Mouse (Mus musculus): ENCODE results near the gene Rab27a. TPM values are rescaled to one million over a fixed set of nuclear protein-coding genes. Genes with fewer than 3 reads are reported as not detected.
A peak's percentile ranks its signal among the peaks of the same experiment; 100 is the strongest.

The Rab27a gene
- total and polyA plus RNA-seq, 2 experiments from 2014 or later = 2.7 to 6.4 TPM

- WGBS = under 1% methylated on average over 49 of the region's 49 CpGs
- no peak for TF ChIP-seq CTCF (IDR thresholded peaks at IDR 0.05)
- no peaks in the 10 kb centered on the region for H3K4me1 ChIP-seq (ENCODE audit: insufficient read depth, low read length)
- H3K9me3 ChIP-seq (ENCODE audit: low read length) = no peaks in the 10 kb centered on the region
- H3K27me3 ChIP-seq (ENCODE audit: insufficient read depth, low read length) = no peaks in the 10 kb centered on the region
- DNase-seq (ENCODE audit: low spot score) (peak; percentile 93), ATAC-seq (ENCODE audit: low FRiP score) (peak; percentile 90)
- peak overlapping the region; percentile 71 for H3K4me3 ChIP-seq (ENCODE audit: low read depth, low read length)
- H3K9ac ChIP-seq (replicated peaks; ENCODE audit: low read length, poor library complexity, severe bottlenecking) = peak overlapping the region; percentile 84
- H3K36me3 ChIP-seq (ENCODE audit: insufficient read depth, low read length) = peaks cover 4% of the 10 kb centered on the region; the same call in 1 of the 2 replicates
- peak overlapping the region; percentile 67 for H3K4me2 ChIP-seq (ENCODE audit: low read depth, low read length, poor library complexity, severe bottlenecking)
- peak overlapping the region; percentile 87 for H3K27ac ChIP-seq (ENCODE audit: low read depth, low read length)
Observed at GRCm38 (mm10) chr9:73039222-73039945, 5.3 kb upstream of the Rab27a start.

GRCm38 (mm10) chr9:73040080-73040479 is 4.6 kb upstream of the Rab27a start, which contains the start of gene Pigb:
TSS of gene Pigb (minus strand) at chr9:73040378.
- Histone ChIP-seq H3K36me3 (ENCODE audit: insufficient read depth, low read length) (0 out of 2 replicates have a peak, but pooled peaks cover 4% of the 10 kb centered on the region), H3K9me3 (ENCODE audit: low read length) (no peaks in the 10 kb centered on the region), H3K27ac (ENCODE audit: low read depth, low read length) (peak within 1 kb of the TSS; percentile 87), H3K9ac (replicated peaks; ENCODE audit: low read length, poor library complexity, severe bottlenecking) (peak within 1 kb of the TSS; percentile 84), H3K27me3 (ENCODE audit: insufficient read depth, low read length) (no peaks in the 10 kb centered on the region), H3K4me2 (ENCODE audit: low read depth, low read length, poor library complexity, severe bottlenecking) (peak within 1 kb of the TSS; percentile 67), H3K4me3 (ENCODE audit: low read depth, low read length) (peak within 1 kb of the TSS; percentile 71), H3K4me1 (ENCODE audit: insufficient read depth, low read length) (no peaks in the 10 kb centered on the region; the same call in 1 of the 2 replicates)
- no peak for ATAC-seq (ENCODE audit: low FRiP score)
- TF ChIP-seq CTCF (IDR thresholded peaks at IDR 0.05) = no peak
- DNase-seq (ENCODE audit: low spot score) = no peak
- WGBS = 31% methylated on average over 6 of the region's 6 CpGs

- Histone ChIP-seq H3K27me3 (ENCODE audit: insufficient read depth, low read length) (no peaks in the 10 kb centered on the region), H3K9ac (replicated peaks; ENCODE audit: low read length, poor library complexity, severe bottlenecking) (peak overlapping the region; percentile 76), H3K36me3 (ENCODE audit: insufficient read depth, low read length) (no peaks in the 10 kb centered on the region), H3K27ac (ENCODE audit: low read depth, low read length) (no peak overlapping the region; the same call in 1 of the 2 replicates), H3K4me2 (ENCODE audit: low read depth, low read length, poor library complexity, severe bottlenecking) (peak overlapping the region; percentile 86), H3K4me1 (ENCODE audit: insufficient read depth, low read length) (no peaks in the 10 kb centered on the region; the same call in 1 of the 2 replicates), H3K9me3 (ENCODE audit: low read length) (no peaks in the 10 kb centered on the region), H3K4me3 (ENCODE audit: low read depth, low read length) (peak overlapping the region; percentile 53)
- TF ChIP-seq CTCF (IDR thresholded peaks at IDR 0.05) = no peak
- 8% methylated on average over 7 of the region's 7 CpGs for whole genome bisulfite sequencing
- DNase-seq (ENCODE audit: low spot score) (no peak), ATAC-seq (ENCODE audit: low FRiP score) (no peak)
Observed at GRCm38 (mm10) chr9:73045204-73045603, 550 bp downstream of the Rab27a start.

GRCm38 (mm10) chr9:73045711-73046110 is 1.1 kb downstream of the Rab27a start:
- Histone ChIP-seq H3K36me3 (ENCODE audit: insufficient read depth, low read length) (no peaks in the 10 kb centered on the region), H3K4me3 (ENCODE audit: low read depth, low read length) (peak overlapping the region; percentile 53), H3K27me3 (ENCODE audit: insufficient read depth, low read length) (no peaks in the 10 kb centered on the region), H3K9ac (replicated peaks; ENCODE audit: low read length, poor library complexity, severe bottlenecking) (peak overlapping the region; percentile 76), H3K9me3 (ENCODE audit: low read length) (no peaks in the 10 kb centered on the region), H3K4me1 (ENCODE audit: insufficient read depth, low read length) (no peaks in the 10 kb centered on the region; the same call in 1 of the 2 replicates), H3K4me2 (ENCODE audit: low read depth, low read length, poor library complexity, severe bottlenecking) (peak overlapping the region; percentile 86), H3K27ac (ENCODE audit: low read depth, low read length) (no peak overlapping the region; the same call in 1 of the 2 replicates)
- DNase-seq (ENCODE audit: low spot score) = no peak
- 75% methylated on average over 10 of the region's 10 CpGs for WGBS
- TF ChIP-seq CTCF (IDR thresholded peaks at IDR 0.05) = no peak
- no peak for ATAC-seq (ENCODE audit: low FRiP score)

- no peaks in the 10 kb centered on the region for H3K36me3 ChIP-seq (ENCODE audit: insufficient read depth, low read length)
- H3K9ac ChIP-seq (replicated peaks; ENCODE audit: low read length, poor library complexity, severe bottlenecking) = no peak overlapping the region
- no peaks in the 10 kb centered on the region for H3K9me3 ChIP-seq (ENCODE audit: low read length)
- no peaks in the 10 kb centered on the region for H3K27me3 ChIP-seq (ENCODE audit: insufficient read depth, low read length)
- no peak overlapping the region for H3K4me3 ChIP-seq (ENCODE audit: low read depth, low read length)
- ATAC-seq (ENCODE audit: low FRiP score) (no peak), DNase-seq (ENCODE audit: low spot score) (no peak)
- 93% methylated on average over 2 of the region's 2 CpGs for WGBS
- H3K4me2 ChIP-seq (ENCODE audit: low read depth, low read length, poor library complexity, severe bottlenecking) = no peak overlapping the region
- no peaks in the 10 kb centered on the region; the same call in 1 of the 2 replicates for H3K4me1 ChIP-seq (ENCODE audit: insufficient read depth, low read length)
- no peak for TF ChIP-seq CTCF (IDR thresholded peaks at IDR 0.05)
- no peak overlapping the region for H3K27ac ChIP-seq (ENCODE audit: low read depth, low read length)
Observed at GRCm38 (mm10) chr9:73047906-73048305, 3.3 kb downstream of the Rab27a start.

GRCm38 (mm10) chr9:73048927-73049326 is 4.3 kb downstream of the Rab27a start:
- DNase-seq (ENCODE audit: low spot score) = no peak

More at GRCm38 (mm10) chr9:73048927-73049326, 4.3 kb downstream of the Rab27a start:
- no peak overlapping the region for H3K4me3 ChIP-seq (ENCODE audit: low read depth, low read length)
- no peaks in the 10 kb centered on the region for H3K27me3 ChIP-seq (ENCODE audit: insufficient read depth, low read length)
- no peak overlapping the region for H3K27ac ChIP-seq (ENCODE audit: low read depth, low read length)
- no peaks in the 10 kb centered on the region for H3K36me3 ChIP-seq (ENCODE audit: insufficient read depth, low read length)
- no peak overlapping the region for H3K4me2 ChIP-seq (ENCODE audit: low read depth, low read length, poor library complexity, severe bottlenecking)
- H3K4me1 ChIP-seq (ENCODE audit: insufficient read depth, low read length) = no peaks in the 10 kb centered on the region; the same call in 1 of the 2 replicates
- no peaks in the 10 kb centered on the region for H3K9me3 ChIP-seq (ENCODE audit: low read length)
- ATAC-seq (ENCODE audit: low FRiP score) = no peak
- TF ChIP-seq CTCF (IDR thresholded peaks at IDR 0.05) = no peak
- no peak overlapping the region for H3K9ac ChIP-seq (replicated peaks; ENCODE audit: low read length, poor library complexity, severe bottlenecking)
- WGBS = 6% methylated on average over 4 of the region's 4 CpGs

All from midbrain, postnatal 0 days (tissue).